Mouse (Mus musculus) liver, adult 2 months (tissue): ENCODE data around the gene Rgs12.

Source experiments
- CTCF ChIP-seq: fragments of 200-500 bp; IDR thresholded peaks from 2 replicates; pipeline ENCODE4 v1.5.1; 2011; ENCODE audit warnings: low read depth, low read length, control low read depth
- POLR2A ChIP-seq: fragments of 200-500 bp; IDR thresholded peaks from 2 replicates; pipeline ENCODE4 v1.6.1; 2011; ENCODE audit warnings: low read length, control low read depth; ENCODE audit not compliant: insufficient read depth; ENCODE audit errors: extremely low read depth

DNA sequence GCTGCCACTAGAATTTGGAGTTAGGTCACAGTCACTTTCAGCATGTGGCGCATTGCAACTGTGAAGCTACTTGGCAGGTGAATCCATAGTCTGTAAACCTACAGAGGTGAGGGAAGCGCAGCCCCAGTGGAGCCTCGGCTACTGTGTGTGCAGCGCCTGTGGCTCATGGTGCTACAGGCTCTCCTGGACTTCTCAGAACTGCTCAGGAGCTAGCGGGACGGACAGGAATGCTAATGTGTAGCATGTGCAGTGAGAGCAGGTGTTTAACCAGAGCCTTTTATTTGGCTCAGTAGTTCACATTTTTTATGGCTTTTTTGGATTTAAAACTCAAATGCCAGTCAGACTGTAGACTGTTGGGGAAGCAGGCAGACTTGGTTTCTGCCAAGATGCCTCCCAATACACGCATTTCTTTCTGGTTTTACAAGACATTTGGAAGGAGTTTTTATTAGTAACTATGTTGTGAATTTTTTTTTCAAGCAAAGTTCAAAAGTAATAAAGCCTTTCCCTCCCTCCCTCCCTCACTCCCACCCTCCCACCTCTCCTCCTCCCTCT, 54.4 kb downstream of the Rgs12 start:
- TF ChIP-seq CTCF (no peak), POLR2A (no peak)
